Mouse (Mus musculus): ENCODE measurements around the gene Lrp4. TPM values are rescaled to one million over a fixed set of nuclear protein-coding genes. Genes with fewer than 3 reads are reported as not detected.

Gene Lrp4
- polyA plus RNA-seq, 1 experiment from 2014 or later = 5.4 TPM

DNA sequence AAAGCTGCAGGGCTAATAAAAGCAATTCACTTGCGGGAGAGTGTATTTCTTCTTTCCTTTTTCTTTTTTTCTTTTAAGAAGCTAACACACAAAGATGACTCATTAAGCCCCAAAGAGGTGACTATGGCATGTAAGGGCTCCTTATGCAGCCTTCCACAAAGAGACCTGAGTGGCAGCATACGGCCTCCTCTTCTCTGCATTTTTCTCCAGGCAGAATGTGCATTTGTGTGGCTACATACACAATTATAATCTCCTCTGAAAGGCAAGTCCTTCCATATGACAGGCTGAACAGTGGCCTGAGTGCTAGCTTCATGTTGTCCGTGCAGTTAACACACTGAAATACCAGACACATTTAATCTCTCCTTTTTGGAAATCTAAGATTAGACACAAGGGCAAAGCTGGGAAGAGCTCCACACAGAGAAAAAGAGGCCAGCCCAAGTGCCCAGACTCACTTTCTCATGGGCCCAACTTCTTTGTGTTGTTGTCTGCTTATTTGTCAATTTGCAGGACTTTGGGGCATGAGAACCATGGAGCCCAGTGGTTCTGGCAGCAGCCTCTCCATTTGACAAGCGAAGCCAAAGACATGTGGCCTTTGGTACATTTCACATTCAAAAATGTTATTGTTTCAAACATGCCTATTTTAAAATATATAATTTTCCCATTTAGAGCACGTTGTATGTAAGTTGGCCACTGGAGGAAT is 20.0 kb upstream of the Lrp4 start:
- ATAC-seq (ENCODE audit: low FRiP score, low read depth) = no peak
- no peak overlapping the region for H3K27ac ChIP-seq (replicated peaks)
- H3K36me3 ChIP-seq = no peaks in the 10 kb centered on the region
- H3K4me2 ChIP-seq = no peak overlapping the region
- no peak overlapping the region for H3K9ac ChIP-seq
- H3K27me3 ChIP-seq = no peaks in the 10 kb centered on the region
- WGBS = 67% methylated on average over 5 of the region's 5 CpGs
- H3K4me1 ChIP-seq (replicated peaks) = peaks cover 6% of the 10 kb centered on the region; the same call in 1 of the 2 replicates
- H3K4me3 ChIP-seq = no peak overlapping the region
- no peaks in the 10 kb centered on the region for H3K9me3 ChIP-seq

DNA sequence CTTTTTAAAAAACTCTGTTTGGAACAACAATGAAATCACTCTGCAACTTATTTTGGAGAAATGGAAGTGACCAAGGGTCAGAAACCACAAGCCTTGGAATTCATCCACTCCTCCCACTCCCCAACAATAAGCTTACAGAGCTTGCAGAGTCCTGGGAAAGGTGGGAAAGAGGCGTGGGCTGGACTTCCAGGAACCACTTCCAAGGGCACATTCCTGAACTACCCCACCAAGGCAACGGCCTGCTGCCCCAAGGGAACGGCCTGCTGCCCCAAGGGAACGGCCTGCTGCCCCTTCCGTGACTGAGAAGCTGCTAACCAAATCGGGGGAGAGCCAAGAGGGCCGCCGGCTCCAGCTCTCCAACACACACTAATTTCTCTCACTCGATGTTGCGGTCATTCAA is 18.0 kb upstream of the Lrp4 start:
- 87% methylated on average over 10 of the region's 10 CpGs for WGBS
- H3K4me3 ChIP-seq = no peak overlapping the region
- ATAC-seq (ENCODE audit: low FRiP score, low read depth) = no peak
- no peak overlapping the region for H3K27ac ChIP-seq (replicated peaks)
- no peaks in the 10 kb centered on the region for H3K9me3 ChIP-seq
- H3K27me3 ChIP-seq = no peaks in the 10 kb centered on the region
- H3K36me3 ChIP-seq = no peaks in the 10 kb centered on the region
- H3K4me2 ChIP-seq = no peak overlapping the region
- H3K4me1 ChIP-seq (replicated peaks) = peaks cover 21% of the 10 kb centered on the region
- no peak overlapping the region for H3K9ac ChIP-seq

DNA sequence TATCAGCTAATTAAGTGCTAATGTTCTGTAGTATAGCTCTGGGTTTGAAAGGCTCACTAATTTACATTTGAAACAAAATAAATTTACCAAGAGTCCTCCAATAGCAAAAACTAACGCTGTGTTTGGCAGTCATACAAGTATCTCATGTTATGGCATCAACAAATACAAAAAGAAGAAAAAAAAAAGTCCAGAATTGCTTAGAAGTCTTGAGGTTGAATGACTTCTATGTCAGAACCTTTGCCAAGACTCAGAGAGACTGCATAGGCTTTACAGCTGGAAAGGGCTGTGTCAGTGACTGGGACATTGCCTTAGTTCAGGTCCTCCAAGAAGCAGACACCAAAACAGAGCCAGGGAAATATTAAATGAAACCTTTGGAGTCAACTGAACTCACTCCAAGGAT is 17.4 kb upstream of the Lrp4 start:
- no peaks in the 10 kb centered on the region for H3K27me3 ChIP-seq
- no peak for ATAC-seq (ENCODE audit: low FRiP score, low read depth)
- no peak overlapping the region for H3K9ac ChIP-seq
- no peaks in the 10 kb centered on the region for H3K9me3 ChIP-seq
- WGBS = 77% methylated on average over 1 of the region's 1 CpGs
- no peak overlapping the region for H3K27ac ChIP-seq (replicated peaks)
- peaks cover 21% of the 10 kb centered on the region for H3K4me1 ChIP-seq (replicated peaks)
- no peaks in the 10 kb centered on the region for H3K36me3 ChIP-seq
- no peak overlapping the region for H3K4me2 ChIP-seq
- no peak overlapping the region for H3K4me3 ChIP-seq

- H3K9me3 ChIP-seq = no peaks in the 10 kb centered on the region
- H3K9ac ChIP-seq = no peak overlapping the region
- H3K27me3 ChIP-seq = no peaks in the 10 kb centered on the region
- no peaks in the 10 kb centered on the region for H3K36me3 ChIP-seq
- ATAC-seq (ENCODE audit: low FRiP score, low read depth) = no peak
- H3K4me3 ChIP-seq = no peak overlapping the region
- peaks cover 21% of the 10 kb centered on the region for H3K4me1 ChIP-seq (replicated peaks)
- H3K4me2 ChIP-seq = no peak overlapping the region
- WGBS = 92% methylated on average over 5 of the region's 5 CpGs
- no peak overlapping the region for H3K27ac ChIP-seq (replicated peaks)
Observed at GRCm38 (mm10) chr2:91440686-91441085, 16.6 kb upstream of the Lrp4 start.

- no peak overlapping the region for H3K4me2 ChIP-seq
- H3K4me3 ChIP-seq = no peak overlapping the region
- no peak overlapping the region for H3K27ac ChIP-seq (replicated peaks)
- H3K9me3 ChIP-seq = no peaks in the 10 kb centered on the region
- no peaks in the 10 kb centered on the region for H3K27me3 ChIP-seq
- ATAC-seq (ENCODE audit: low FRiP score, low read depth) = no peak
- 85% methylated on average over 2 of the region's 2 CpGs for WGBS
- no peak overlapping the region for H3K9ac ChIP-seq
- peaks cover 21% of the 10 kb centered on the region for H3K4me1 ChIP-seq (replicated peaks)
- H3K36me3 ChIP-seq = no peaks in the 10 kb centered on the region
Observed at GRCm38 (mm10) chr2:91441715-91442114, 15.6 kb upstream of the Lrp4 start.

DNA sequence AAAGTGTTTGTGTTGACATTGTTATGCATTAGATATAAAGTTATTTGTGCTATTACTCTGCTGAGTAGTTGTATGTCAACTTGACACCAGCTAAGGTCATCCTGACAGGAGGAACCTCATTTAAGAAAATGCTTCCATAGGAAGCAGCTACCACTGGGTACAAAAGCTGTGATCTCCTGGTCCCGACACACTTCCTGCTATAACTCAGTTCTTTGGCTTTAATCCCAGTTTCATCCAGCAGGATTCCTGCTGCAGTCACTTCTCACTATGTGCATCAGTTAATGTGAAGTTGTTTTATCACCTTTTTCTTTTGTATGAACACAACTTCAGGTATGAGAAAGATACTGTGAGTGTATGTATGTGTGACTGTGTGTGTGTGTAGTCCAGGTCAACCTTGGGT is 15.1 kb upstream of the Lrp4 start:
- Histone ChIP-seq H3K36me3 (no peaks in the 10 kb centered on the region), H3K9ac (no peak overlapping the region), H3K9me3 (no peaks in the 10 kb centered on the region), H3K4me2 (no peak overlapping the region), H3K4me1 (replicated peaks) (peaks cover 21% of the 10 kb centered on the region), H3K27ac (replicated peaks) (no peak overlapping the region), H3K27me3 (no peaks in the 10 kb centered on the region), H3K4me3 (no peak overlapping the region)
- WGBS = 64% methylated on average over 1 of the region's 1 CpGs
- ATAC-seq (ENCODE audit: low FRiP score, low read depth) = no peak

GRCm38 (mm10) chr2:91444286-91444892 is 12.9 kb upstream of the Lrp4 start, which contains the start of gene 1110051M20Rik:
Gene 1110051M20Rik (minus strand): TSS chr2:91444704.
- H3K27me3 ChIP-seq = no peaks in the 10 kb centered on the region
- H3K36me3 ChIP-seq = no peaks in the 10 kb centered on the region
- peak within 1 kb of the TSS; percentile 85 for H3K27ac ChIP-seq (replicated peaks)
- H3K4me3 ChIP-seq = peak within 1 kb of the TSS; percentile 73
- no peaks in the 10 kb centered on the region for H3K9me3 ChIP-seq
- H3K9ac ChIP-seq = peak within 1 kb of the TSS; percentile 66
- peaks cover 21% of the 10 kb centered on the region for H3K4me1 ChIP-seq (replicated peaks)
- WGBS = under 1% methylated on average over 19 of the region's 19 CpGs
- peak; percentile 97 for ATAC-seq (ENCODE audit: low FRiP score, low read depth)
- H3K4me2 ChIP-seq = peak within 1 kb of the TSS; percentile 75

DNA sequence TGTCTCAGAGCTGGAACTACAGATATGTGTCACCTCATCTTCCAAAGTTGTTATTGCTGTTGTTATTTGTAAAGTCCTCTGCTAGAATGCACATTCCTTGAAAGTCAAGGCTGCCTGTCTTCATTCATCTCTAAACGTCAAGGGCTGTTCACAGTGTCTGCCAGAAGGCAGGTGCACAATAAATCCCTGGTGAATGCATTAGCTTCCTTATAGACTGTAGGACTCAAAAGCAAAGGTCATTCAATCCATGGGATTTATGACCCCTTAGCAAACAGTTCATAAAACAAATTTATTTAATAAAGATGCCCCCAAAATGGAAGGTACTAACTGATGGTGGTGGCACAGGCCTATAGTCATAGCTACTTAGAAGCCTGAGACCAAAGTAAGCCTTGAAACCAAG is 7.6 kb upstream of the Lrp4 start:
- Histone ChIP-seq H3K27ac (replicated peaks) (no peak overlapping the region), H3K9me3 (no peaks in the 10 kb centered on the region), H3K36me3 (no peaks in the 10 kb centered on the region), H3K4me1 (replicated peaks) (no peaks in the 10 kb centered on the region), H3K9ac (no peak overlapping the region), H3K4me3 (no peak overlapping the region), H3K4me2 (no peak overlapping the region), H3K27me3 (no peaks in the 10 kb centered on the region)
- 61% methylated on average over 1 of the region's 1 CpGs for whole genome bisulfite sequencing
- no peak for ATAC-seq (ENCODE audit: low FRiP score, low read depth)

- no peak for ATAC-seq (ENCODE audit: low FRiP score, low read depth)
- no peak overlapping the region for H3K27ac ChIP-seq (replicated peaks)
- no peak overlapping the region for H3K4me3 ChIP-seq
- H3K9ac ChIP-seq = no peak overlapping the region
- no peaks in the 10 kb centered on the region for H3K27me3 ChIP-seq
- H3K36me3 ChIP-seq = no peaks in the 10 kb centered on the region
- 78% methylated on average over 9 of the region's 9 CpGs for WGBS
- H3K9me3 ChIP-seq = no peaks in the 10 kb centered on the region
- H3K4me2 ChIP-seq = no peak overlapping the region
- H3K4me1 ChIP-seq (replicated peaks) = peaks cover under 1% of the 10 kb centered on the region
Observed at GRCm38 (mm10) chr2:91450316-91450715, 7.0 kb upstream of the Lrp4 start.

- Histone ChIP-seq H3K4me2 (no peak overlapping the region), H3K4me1 (replicated peaks) (peaks cover 14% of the 10 kb centered on the region), H3K9me3 (no peaks in the 10 kb centered on the region), H3K9ac (no peak overlapping the region), H3K27me3 (no peaks in the 10 kb centered on the region), H3K27ac (replicated peaks) (no peak overlapping the region), H3K36me3 (no peaks in the 10 kb centered on the region), H3K4me3 (no peak overlapping the region)
- ATAC-seq (ENCODE audit: low FRiP score, low read depth) = no peak
- 61% methylated on average over 8 of the region's 8 CpGs for WGBS
Observed at GRCm38 (mm10) chr2:91452658-91453057, 4.7 kb upstream of the Lrp4 start.

DNA sequence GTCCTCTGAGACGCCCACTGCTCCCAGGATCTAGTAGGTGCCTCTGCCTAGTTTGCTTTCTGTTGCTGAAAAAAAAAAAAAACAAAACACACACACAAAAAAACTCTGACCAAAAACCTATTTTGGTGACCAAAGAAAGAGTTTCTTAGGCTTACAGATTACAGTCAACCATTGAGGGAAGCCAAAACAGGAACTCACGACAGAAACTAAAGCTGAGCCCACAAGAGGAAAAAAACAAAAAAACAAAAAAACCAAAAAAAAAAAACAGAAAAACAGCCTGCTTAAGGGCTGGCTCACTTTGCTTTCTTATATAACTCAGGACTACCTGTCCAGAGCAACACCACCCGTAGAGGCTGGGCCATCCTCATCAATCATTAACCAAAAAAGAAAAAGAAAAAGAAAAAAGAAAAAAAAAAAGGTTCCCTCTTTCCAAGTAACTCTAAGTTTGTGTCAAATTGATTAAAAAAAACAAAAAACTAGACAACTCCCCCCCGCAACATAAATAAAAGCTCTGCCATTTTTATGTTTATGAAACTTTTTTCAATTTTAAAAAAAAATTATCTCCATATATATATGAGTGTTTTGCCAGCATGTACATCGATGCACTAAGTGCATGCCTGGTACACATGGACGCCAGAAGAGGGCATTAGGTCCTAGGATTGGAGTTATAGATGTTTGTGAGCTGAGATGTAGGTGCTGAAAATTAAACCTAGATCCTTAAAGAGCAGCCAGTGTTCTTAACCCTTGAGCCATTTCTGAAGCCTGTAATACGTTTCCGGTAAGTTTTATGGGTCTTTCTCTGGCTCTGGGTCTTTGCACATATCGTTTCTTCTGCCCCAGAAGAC is 3.9 kb upstream of the Lrp4 start:
- no peak overlapping the region for H3K4me3 ChIP-seq
- H3K27me3 ChIP-seq = no peaks in the 10 kb centered on the region
- no peak overlapping the region for H3K9ac ChIP-seq
- H3K4me2 ChIP-seq = no peak overlapping the region
- peaks cover 22% of the 10 kb centered on the region for H3K4me1 ChIP-seq (replicated peaks)
- ATAC-seq (ENCODE audit: low FRiP score, low read depth) = no peak
- 80% methylated on average over 9 of the region's 9 CpGs for WGBS
- no peaks in the 10 kb centered on the region for H3K36me3 ChIP-seq
- no peak overlapping the region for H3K27ac ChIP-seq (replicated peaks)
- H3K9me3 ChIP-seq = no peaks in the 10 kb centered on the region

DNA sequence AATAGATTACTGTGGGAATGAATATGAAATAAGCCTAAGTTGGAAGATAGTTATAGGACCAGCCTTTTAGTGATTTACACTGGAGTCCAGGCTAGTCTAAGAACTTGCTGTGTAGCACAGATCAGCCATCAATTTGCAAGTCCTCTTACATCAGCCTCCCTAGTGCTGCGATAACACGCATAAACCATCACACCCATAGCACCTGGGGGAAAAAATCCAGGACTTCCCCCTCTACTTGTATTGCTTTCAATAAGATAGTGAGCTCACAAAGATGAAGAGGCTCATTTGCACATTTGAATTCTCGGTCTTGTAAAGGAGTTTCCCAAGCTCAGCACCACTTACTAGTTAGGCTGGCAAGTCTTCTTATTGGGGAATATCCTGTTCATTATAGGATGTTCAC is 2.9 kb upstream of the Lrp4 start:
- no peaks in the 10 kb centered on the region for H3K27me3 ChIP-seq
- 93% methylated on average over 3 of the region's 3 CpGs for WGBS
- no peak overlapping the region for H3K9ac ChIP-seq
- no peak overlapping the region for H3K4me3 ChIP-seq
- no peak overlapping the region for H3K4me2 ChIP-seq
- H3K9me3 ChIP-seq = no peaks in the 10 kb centered on the region
- H3K4me1 ChIP-seq (replicated peaks) = peaks cover 31% of the 10 kb centered on the region
- H3K36me3 ChIP-seq = no peaks in the 10 kb centered on the region
- no peak overlapping the region for H3K27ac ChIP-seq (replicated peaks)
- no peak for ATAC-seq (ENCODE audit: low FRiP score, low read depth)

All from hindbrain, embryonic 15.5 days (tissue).